Mouse (Mus musculus) C2C12 (cell line): ENCODE measurements around the gene CT030661.1. TPM values are rescaled to one million over a fixed set of nuclear protein-coding genes. Genes with fewer than 3 reads are reported as not detected.
"Not testable (repeated sequence)": the region's sequence is repeated elsewhere in the genome, so short reads cannot be mapped to it uniquely, and the experiment has no call there.

Experiments
- H3K27me3 ChIP-seq: one replicate; pipeline ENCODE4 v1.6.1; 2011; ENCODE audit not compliant: control insufficient read depth, insufficient read depth, insufficient read length
- H3K36me3 ChIP-seq: one replicate; pipeline ENCODE4 v1.6.1; 2011; ENCODE audit not compliant: control insufficient read depth, insufficient read depth
- H3K4me3 ChIP-seq: one replicate; pipeline ENCODE4 v1.5.1; 2011; ENCODE audit warnings: mild to moderate bottlenecking, control low read depth; ENCODE audit not compliant: poor library complexity, insufficient read depth, severe bottlenecking
- H3K79me2 ChIP-seq: one replicate; pipeline ENCODE4 v1.6.1; 2011; ENCODE audit not compliant: control insufficient read depth, insufficient read depth
- H3K79me3 ChIP-seq: one replicate; pipeline ENCODE4 v1.6.1; 2011; ENCODE audit warnings: low read depth, control low read depth
- H3ac ChIP-seq: one replicate; pipeline ENCODE3; 2011; ENCODE audit warnings: low read depth; ENCODE audit not compliant: control insufficient read depth, insufficient read length
- CEBPB ChIP-seq: IDR thresholded peaks from one replicate; pipeline ENCODE4 v1.6.1; 2011; ENCODE audit warnings: low read depth, mild to moderate bottlenecking, control low read depth, moderate library complexity
- CTCF ChIP-seq: IDR thresholded peaks from one replicate; pipeline ENCODE4 v1.5.1; 2011; ENCODE audit not compliant: control insufficient read depth, insufficient read depth, insufficient read length
- FOSL1 ChIP-seq: IDR thresholded peaks from one replicate; pipeline ENCODE4 v1.8.0; 2011; ENCODE audit warnings: mild to moderate bottlenecking, low read length; ENCODE audit not compliant: poor library complexity, insufficient read depth, severe bottlenecking
- MAX ChIP-seq: IDR thresholded peaks from one replicate; pipeline ENCODE4 v1.6.1; 2011; ENCODE audit warnings: mild to moderate bottlenecking, control low read depth
- MYOD1 ChIP-seq: IDR thresholded peaks from one replicate; pipeline ENCODE4 v1.6.1; 2011; ENCODE audit warnings: low read depth; ENCODE audit not compliant: control insufficient read depth, insufficient read length
- MYOG ChIP-seq: IDR thresholded peaks from one replicate; pipeline ENCODE4 v1.6.1; 2011; ENCODE audit not compliant: control insufficient read depth, insufficient read length; ENCODE audit errors: extremely low read depth
- USF1 ChIP-seq: IDR thresholded peaks from one replicate; pipeline ENCODE4 v1.6.1; 2011; ENCODE audit warnings: low read depth, mild to moderate bottlenecking, control low read depth, moderate library complexity
- long read RNA-seq, 2 experiments: library from polyadenylated mRNA; unstranded; transcript quantifications; one replicate each; pipeline ENCODE4 v2.0.0; 2019 to 2020
- polyA plus RNA-seq: library from polyadenylated mRNA; unstranded; fragments of >200 nt; fragmentation: generic; extraction: Trizol; gene quantifications from one replicate; pipeline ENCODE4 v1.2.1, GENCODE M21; 2012; ENCODE audit warnings: missing spikeins

CT030661.1 gene
- 1.8 TPM for polyA plus RNA-seq
- long read RNA-seq, experiment 1, partial matches to known transcripts, result 0 of 5 reads
- long read RNA-seq, experiment 1, other reads (novel, unspliced or antisense), result 5 of 5 reads
- long read RNA-seq, experiment 2, transcript CT030661.1-201 (6 exons, 3,474 nt), result major isoform, 16 of 38 reads
- long read RNA-seq, experiment 2, partial matches to known transcripts, result 1 of 38 reads
- long read RNA-seq, experiment 2, other reads (novel, unspliced or antisense), result 21 of 38 reads

DNA sequence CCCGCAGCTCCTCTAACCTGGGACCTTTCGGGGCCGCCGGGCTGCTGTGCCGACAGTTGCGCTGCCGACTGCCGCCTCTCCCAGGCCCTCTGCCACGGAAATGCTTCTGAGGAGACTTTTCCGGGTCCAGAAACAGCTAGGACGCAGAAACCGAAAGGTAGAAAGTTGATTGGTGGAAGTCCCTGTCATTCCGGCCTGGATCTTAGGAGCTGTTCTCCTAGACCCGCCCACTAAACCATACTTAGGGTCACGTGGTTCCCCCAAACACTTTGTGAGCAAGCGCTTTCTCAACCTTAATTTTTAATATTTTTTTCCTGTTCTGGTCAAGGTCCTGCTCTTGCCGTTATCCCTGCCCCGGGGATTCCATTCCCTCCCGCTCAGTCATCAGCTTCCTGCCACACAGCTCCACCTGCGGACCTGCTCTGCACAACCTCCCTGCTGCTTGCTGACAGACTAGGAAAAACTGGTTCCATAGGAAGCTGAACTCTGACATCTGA, at the start of gene CT030661.1:
CT030661.1 (minus strand) TSS at position 108 of the 497 bp plus-strand sequence.
- not testable (repeated sequence) for H3K79me3 ChIP-seq, H3K79me2 ChIP-seq, H3K27me3 ChIP-seq, H3K36me3 ChIP-seq
- peak; percentile 85 for TF ChIP-seq USF1
- peak within 1 kb of the TSS; percentile 38 for H3K4me3 ChIP-seq
- peak within 1 kb of the TSS; percentile 53 for H3ac ChIP-seq

DNA sequence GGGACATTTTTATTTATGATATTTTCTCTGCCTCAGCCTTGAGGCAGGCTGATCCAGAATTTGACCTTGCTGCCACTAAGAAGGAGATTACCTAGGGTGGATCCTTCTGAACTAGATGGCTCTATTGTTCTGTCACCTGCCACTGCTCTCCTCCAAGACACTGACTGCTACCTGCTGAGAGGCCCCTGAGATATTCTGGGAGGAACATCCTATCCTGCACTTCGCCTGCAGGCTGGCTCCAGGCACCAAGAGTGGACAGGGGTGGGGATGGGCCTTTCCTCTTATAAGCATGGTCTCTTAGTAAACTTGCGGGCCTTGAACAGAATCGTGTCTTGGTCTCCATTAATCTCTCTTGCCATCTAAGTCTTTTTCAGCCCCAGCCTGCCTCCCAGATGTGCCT, 49.3 kb upstream of the CT030661.1 start:
- H3ac ChIP-seq, result no peak overlapping the region
- no peaks in the 10 kb centered on the region for H3K36me3 ChIP-seq
- peaks cover 10% of the 10 kb centered on the region for H3K79me3 ChIP-seq
- H3K27me3 ChIP-seq, result no peaks in the 10 kb centered on the region
- TF ChIP-seq MYOD1, result no peak
- no peak overlapping the region for H3K4me3 ChIP-seq
- peaks cover 33% of the 10 kb centered on the region for H3K79me2 ChIP-seq

DNA sequence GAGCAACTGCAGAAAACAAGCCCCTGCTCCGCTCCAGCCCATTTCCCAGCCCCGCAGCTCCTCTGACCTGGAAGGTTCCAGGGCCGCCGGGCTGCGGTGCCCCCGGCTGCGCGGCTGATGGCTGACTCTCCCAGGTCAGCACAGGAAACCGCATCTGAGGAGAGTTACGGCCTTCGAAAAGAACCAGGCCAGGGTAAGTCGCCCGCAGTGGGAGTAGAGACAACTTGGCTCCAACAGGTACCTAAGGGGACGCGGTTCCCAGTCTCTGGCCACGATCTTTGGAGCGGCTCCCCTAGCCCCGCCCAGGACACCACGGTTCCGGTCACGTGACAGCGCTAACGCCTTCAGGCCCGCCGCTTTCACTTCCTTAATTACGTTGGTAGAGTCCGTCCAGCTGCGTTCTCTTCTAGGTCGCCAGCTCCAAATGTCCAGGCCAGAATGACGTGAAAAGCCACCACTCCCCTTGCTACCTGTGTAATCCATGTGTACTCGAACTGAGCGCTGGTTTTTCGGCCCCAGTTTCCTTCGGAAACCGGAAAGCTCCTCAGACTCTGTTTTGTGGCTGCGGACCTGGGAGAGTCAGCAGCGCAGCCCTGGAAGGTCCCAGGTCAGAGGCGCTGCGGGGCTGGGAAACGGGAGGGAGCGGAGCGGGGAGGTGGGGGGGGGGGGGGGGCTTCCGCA, 46.6 kb upstream of the CT030661.1 start, which contains the start of the genes Zfp944 and Zfp758:
Zfp944 (minus strand) TSS at position 300 of the 681 bp plus-strand sequence.
Zfp758 (plus strand) TSS at position 353 of the 681 bp plus-strand sequence.
- not testable (repeated sequence) for H3K27me3 ChIP-seq, H3K36me3 ChIP-seq, H3K79me3 ChIP-seq
- Histone ChIP-seq H3K79me2 (peaks cover 33% of the 10 kb centered on the region), H3ac (peak within 1 kb of the TSS; percentile 67), H3K4me3 (peak within 1 kb of the TSS; percentile 48)

DNA sequence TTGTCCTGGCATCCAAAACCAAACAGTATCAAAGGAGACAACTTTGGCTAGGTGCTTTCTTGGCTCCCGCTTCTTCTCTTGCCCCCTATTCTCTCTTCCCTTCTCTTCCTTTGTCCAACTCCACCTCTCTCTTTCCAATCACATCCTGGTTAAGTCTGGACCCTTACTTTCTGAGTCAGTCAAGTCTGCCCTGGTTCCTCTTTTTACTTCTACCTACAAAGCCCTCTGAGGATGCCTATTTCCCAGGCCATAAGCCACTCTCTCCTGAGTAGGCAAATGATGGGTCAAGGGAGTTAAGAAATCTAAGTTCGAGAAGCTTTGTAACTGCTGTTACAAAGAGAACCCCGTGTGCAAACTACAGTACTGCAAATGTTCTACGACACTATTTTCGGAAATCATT, 45.9 kb upstream of the CT030661.1 start:
- H3K79me2 ChIP-seq, result peaks cover 33% of the 10 kb centered on the region
- peak overlapping the region; percentile 48 for H3K4me3 ChIP-seq
- H3K79me3 ChIP-seq, result peaks cover 10% of the 10 kb centered on the region
- no peaks in the 10 kb centered on the region for H3K27me3 ChIP-seq
- peaks cover 5% of the 10 kb centered on the region for H3K36me3 ChIP-seq
- no peak overlapping the region for H3ac ChIP-seq
- TF ChIP-seq CEBPB (no peak), USF1 (no peak), FOSL1 (no peak), MYOG (no peak), MYOD1 (no peak), MAX (no peak), CTCF (no peak)

DNA sequence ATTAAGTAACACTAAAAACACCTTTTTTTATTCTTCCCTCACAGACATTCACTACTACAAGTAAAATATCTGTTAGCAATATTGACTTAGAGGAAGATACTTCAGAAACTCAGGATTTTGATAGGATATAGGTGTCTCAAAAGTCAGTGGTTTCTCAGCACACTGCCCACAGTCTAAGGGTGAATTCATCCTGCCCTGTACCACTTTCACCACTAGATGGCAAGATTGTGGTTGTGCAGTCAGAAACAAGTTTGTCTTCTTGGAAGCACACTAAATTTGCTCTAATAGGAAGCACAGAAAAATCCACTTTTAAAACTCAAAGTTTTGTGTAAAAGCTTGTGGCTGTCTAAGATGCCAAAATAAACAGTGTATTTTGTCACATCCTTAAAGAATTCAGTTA, 38.2 kb upstream of the CT030661.1 start:
- Histone ChIP-seq H3K27me3 (no peaks in the 10 kb centered on the region), H3K79me2 (no peaks in the 10 kb centered on the region), H3K36me3 (peaks cover 17% of the 10 kb centered on the region), H3ac (no peak overlapping the region), H3K79me3 (no peaks in the 10 kb centered on the region), H3K4me3 (no peak overlapping the region)
- no peak for TF ChIP-seq FOSL1
- no peak for TF ChIP-seq MAX
- peak; percentile 22 for TF ChIP-seq CTCF

DNA sequence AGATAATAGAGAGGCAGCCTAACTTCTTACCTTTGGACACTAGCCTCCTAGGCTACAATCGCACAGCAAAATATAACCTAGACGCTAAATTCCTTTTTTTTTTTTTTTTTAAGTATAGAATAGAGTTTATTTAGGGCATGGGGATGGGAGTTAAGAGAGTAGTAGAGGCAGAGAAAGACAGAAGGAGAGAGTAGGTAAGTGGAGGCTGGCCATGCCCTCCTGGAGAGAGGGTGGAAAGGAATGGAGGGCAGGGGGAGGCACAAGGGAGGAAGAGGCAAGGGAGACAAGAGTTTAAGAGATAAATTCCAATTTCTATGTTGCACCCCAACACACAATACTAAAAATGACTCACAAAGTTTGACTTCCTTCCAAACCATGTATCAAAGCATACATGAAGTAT, 610 bp upstream of the CT030661.1 start:
- peak overlapping the region; percentile 38 for H3K4me3 ChIP-seq
- H3K79me3 ChIP-seq, H3K27me3 ChIP-seq, H3ac ChIP-seq, H3K36me3 ChIP-seq, H3K79me2 ChIP-seq: not testable (repeated sequence)

DNA sequence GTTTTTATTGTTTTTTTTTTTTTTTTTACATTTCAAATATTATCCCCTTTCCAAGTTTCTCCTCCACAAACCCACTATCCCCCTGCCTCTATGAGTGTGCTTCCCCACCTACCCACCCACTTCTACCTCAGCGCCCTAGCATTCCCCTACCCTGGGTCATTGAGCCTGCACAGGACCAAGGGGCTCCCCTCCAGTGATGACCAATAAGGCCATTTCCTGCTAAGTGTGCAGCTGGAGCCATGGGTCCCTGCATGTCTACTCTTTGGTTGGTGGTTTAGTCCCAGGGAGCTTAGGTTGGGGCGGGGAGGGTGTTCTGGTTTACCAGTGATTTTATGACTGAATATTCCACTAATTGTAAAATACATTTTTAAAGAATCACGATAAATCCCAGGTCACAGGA, 418 bp downstream of the CT030661.1 start:
- H3K4me3 ChIP-seq, result peak overlapping the region; percentile 38
- not testable (repeated sequence) for H3K27me3 ChIP-seq, H3ac ChIP-seq, H3K79me2 ChIP-seq, H3K79me3 ChIP-seq, H3K36me3 ChIP-seq

Other genes starting within 250 kb of the CT030661.1 start
- gene Zfp947, start 148.6 kb downstream of the CT030661.1 start, polyA plus RNA-seq, result 0.64 TPM
- gene Zfp994, start 89.2 kb downstream of the CT030661.1 start, polyA plus RNA-seq, result 0.54 TPM
- gene Zfp944, start 46.6 kb upstream of the CT030661.1 start, polyA plus RNA-seq, result 1.8 TPM
- 0.78 TPM for gene Zfp758, start 46.6 kb upstream of the CT030661.1 start, polyA plus RNA-seq
- gene Zfp946, start 109.4 kb upstream of the CT030661.1 start, polyA plus RNA-seq, result 1.1 TPM